Mouse (Mus musculus) megakaryocyte-erythroid progenitor cell, adult 5-6 weeks (primary cell): ENCODE data around the gene Dusp16. TPM values are rescaled to one million over a fixed set of nuclear protein-coding genes. Genes with fewer than 3 reads are reported as not detected.

Source experiments
- ATAC-seq: replicated peaks from 2 replicates; pipeline ENCODE4 v1.8.0; 2016; ENCODE audit warnings: mild to moderate bottlenecking, inconsistent platforms; ENCODE audit not compliant: severe bottlenecking, poor library complexity, low FRiP score, low TSS enrichment
- total RNA-seq, 2 experiments: library from RNA; stranded (forward) in 1 of 2; stranded (reverse) in 1 of 2; fragments of 200-1000, 215-1000 nt in 1 of 2; fragments of >200 nt in 1 of 2; fragmentation: Nextera tagmentation in 1 of 2; gene quantifications; 2 replicates each; pipeline ENCODE4 v1.2.3; 2014 to 2017

Gene Dusp16
- total RNA-seq, 2 experiments from 2014 or later: 3.9 to 10.0 TPM

DNA sequence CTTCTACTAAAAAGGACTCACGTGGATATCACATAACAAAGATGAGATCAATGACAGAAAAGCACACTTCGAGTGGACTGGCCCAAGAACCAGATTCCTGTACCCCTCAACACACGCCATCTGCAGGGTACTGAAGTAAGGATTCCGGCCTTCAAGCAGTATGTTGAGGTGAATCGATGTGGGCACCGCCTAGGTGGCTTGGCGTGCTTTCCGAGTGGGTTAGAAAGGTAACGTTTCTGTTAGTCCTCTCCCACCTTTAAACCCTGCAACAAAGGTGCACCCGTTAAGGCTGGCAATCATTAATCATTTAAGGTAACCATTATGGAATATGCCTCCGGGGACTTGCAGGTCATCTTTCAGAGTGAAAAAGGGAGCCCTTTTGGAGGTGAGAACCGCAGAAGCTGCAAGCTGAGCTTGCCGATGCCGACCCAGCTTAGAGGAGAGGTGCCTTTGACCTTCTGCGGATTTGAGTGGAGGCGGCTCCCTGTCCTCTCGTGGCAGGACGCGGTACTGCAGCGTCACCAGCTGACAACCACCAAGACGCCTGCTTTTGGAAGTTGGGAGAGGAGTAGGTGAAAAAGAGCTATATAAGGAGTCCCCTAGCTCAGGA is 1.6 kb upstream of the Dusp16 start:
- peak; percentile 69 for ATAC-seq

GRCm38 (mm10) chr6:134793046-134793806 is 801 bp upstream of the Dusp16 start:
- no peak for ATAC-seq

GRCm38 (mm10) chr6:134791251-134792118 is 940 bp downstream of the Dusp16 start:
- ATAC-seq: peak; percentile 44

- ATAC-seq: no peak
Measured at GRCm38 (mm10) chr6:134789100-134789499, 3.3 kb downstream of the Dusp16 start.

GRCm38 (mm10) chr6:134786426-134786825 is 6.0 kb downstream of the Dusp16 start:
- ATAC-seq: no peak

DNA sequence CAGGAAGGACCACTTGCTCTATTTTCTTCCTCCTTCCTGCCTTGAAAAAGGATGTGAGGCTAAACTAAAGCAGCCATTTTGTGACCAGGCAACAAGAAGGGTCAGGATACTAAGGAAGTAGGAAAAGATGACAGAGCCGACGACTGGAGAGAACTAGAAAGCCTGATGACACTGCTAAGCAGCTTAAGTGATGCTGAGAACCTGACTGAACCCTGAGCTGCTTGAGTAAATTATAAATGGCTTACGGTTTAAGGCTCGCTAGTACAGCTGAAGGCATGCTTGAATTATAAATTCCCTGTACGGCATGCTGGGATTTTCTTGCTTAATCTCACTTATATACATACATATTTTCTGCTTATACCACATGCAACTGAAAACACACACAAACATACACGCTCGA is 9.5 kb downstream of the Dusp16 start:
- no peak for ATAC-seq

DNA sequence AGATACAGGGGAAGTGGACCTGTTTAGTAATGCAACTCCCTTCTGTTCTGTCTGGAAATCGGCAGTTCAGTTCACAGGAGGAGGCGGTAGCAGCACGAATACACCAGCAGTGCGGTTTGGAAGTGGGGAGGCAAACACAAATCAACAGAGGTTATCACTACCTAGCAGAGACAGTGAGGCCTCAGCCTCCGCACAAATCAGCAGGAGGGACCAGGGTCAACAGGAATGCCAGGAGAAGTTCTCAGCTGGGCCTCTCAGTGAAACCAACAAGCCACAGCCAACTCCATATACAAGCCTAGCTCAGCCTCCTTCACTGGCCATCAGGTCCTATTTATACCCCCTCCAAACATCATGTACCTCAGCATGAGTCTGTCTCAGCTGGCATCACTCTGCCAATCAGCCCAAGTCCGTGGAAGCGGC is 10.9 kb downstream of the Dusp16 start:
- peak; percentile 63 for ATAC-seq

DNA sequence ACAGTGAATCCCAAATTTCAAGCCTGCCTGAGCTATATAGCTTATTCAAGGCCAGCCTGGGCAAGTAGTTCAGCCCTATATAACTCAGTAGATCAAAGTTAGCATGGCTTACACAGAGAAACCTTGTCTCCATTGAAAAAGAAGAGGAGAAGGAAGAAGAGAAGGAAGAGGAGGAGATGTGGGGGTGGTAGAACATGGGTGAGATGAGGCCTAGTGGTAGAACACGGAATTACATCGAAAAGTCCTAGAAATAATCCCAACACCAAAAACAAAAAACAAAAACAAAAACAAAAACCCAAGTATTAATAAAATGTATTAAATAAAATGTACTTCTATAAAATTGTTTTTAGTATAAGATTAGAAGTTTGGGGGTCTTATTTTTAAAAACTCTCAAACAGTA is 12.4 kb downstream of the Dusp16 start:
- ATAC-seq: peak; percentile 48; the same call in 1 of the 2 replicates

DNA sequence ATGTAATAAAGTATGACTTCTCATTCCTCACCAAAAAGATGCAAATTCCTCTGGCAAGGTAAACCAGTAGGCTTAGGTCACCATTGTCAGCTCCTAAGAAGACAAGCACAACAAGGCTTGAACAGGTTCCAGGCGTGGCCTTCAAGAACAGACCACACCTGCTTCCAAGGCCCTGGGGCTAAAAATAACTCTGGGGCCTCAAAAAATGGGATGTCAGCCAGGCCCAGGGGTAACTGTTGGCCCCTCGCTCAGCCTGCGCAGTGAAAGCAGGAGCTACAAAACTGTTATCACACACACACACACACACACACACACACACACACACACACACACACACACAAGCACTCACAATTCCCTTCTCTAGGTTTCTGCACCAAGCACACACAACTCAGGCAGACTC is 18.5 kb downstream of the Dusp16 start:
- ATAC-seq: peak; percentile 84

- no peak for ATAC-seq
Measured at GRCm38 (mm10) chr6:134773292-134773893, 19.0 kb downstream of the Dusp16 start.

GRCm38 (mm10) chr6:134770339-134770738 is 22.1 kb downstream of the Dusp16 start:
- no peak for ATAC-seq

DNA sequence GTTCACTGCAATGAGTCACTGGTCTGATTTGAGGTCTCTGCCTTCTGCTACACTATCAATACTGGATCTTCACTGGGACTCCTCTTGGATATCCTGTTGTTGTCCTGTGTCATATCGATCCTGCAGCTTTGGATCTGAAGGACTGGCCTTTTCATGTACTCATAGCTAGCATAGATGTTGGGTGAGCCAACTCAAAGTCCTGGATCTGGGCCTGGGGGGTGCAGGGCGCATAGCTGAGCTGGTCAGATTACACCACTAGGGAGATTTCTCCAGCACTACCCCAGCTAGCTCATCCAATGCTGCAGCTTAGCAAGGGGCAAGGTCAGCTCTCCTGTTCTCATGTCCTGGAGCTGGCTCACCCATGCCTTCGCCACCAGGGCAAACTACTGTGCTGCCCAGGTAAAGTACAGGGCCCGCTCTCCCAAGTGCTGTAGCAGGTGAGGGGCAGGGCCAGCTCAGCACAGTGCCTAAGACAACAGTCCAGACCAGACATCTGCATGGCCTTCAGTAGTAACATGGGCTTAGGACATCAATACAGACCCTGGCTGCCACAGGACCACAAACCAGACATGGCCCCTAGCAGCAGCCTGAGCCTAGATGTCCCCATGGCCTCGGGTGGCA is 27.9 kb downstream of the Dusp16 start:
- 0 out of 2 replicates have a peak, but pooled peaks have one; percentile 31 for ATAC-seq

GRCm38 (mm10) chr6:134763436-134763835 is 29.0 kb downstream of the Dusp16 start:
- no peak for ATAC-seq

DNA sequence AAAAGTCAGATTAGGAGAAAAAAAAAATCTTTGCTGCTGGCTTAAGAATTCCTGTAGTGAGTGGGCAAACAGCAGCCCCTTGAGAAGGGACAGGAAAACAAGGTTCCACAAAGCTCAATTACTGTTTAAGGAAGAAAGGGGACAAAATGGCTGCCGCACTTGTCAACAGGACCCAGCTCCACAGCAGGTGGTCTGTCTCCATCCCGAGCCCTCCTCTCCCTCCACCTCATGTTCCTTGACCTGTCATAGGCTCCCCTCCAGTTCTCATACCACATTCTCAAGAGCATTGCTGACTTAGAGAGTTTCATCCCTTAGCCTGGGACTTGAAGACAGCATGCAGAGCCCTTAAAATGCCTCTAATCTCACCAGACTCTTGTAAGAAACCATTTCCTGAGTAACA is 30.6 kb downstream of the Dusp16 start:
- ATAC-seq: no peak

DNA sequence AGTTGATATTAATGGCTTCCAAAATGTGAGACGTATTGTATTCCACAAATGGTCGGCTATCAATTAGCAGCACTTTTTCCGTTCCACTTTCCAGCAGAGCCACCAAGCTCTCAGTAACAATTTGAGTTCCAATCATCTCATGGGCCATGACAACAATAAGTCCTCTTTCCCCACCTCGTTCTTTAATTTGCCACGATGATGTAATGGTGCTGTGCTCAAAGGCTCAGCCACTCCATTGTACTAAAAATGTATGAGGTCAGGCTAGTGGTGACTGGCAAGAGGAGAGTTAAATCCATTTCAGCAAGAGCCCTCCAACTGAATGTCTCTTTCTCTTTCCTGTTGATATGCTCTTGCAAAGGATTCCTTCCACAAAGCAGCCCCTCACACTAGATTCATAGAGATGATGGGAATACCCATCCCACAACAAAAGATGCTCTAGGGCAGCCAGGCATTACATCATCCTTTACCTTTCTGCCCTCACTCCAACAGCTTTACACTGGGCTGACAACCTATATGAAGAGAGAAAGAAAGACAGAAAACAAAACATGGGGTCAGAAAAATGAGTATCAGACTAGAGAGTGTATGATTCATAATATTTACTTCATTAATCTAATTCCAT is 31.4 kb downstream of the Dusp16 start:
- ATAC-seq: no peak

DNA sequence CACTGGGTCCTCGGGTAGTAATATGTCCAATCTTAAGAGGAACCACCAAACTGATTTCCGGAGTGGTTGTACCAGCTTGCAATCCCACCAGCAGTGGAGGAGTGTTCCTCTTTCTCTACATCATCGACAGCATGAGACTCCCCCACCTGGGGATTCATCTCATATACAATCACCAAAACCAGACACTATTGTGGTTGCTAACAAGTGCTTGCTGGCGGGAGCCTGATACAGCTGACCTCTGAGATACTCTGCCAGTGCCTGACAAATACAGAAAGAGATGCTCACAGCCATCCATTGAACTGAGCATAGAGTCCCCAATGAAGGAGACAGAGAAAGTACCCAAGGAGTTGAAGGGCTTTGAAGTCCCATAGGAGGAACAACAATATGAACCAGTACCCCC is 36.4 kb downstream of the Dusp16 start:
- ATAC-seq: peak; percentile 58

GRCm38 (mm10) chr6:134753858-134754257 is 38.6 kb downstream of the Dusp16 start:
- ATAC-seq: no peak

DNA sequence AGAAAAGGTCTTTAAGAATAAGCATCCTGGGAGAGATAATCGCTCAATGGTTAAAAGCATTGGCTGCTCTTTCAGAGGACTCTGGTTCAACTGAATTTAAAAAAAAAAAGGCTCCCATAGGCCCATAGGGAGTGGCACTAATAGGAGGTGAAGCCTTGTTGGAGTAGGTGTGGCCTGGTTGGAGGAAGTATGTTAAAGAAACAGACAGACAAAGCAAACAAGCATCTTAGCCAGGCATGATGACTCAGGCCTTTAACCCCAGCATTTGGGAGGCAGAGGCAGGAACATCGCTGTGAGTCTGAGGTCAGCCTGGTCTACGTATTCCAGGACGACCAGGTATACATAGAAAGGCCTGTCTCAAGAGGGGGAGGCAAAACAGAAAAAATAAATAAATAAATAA is 39.0 kb downstream of the Dusp16 start:
- ATAC-seq: peak; percentile 82
